Mouse (Mus musculus): ENCODE data around the gene A730049H05Rik.

The A730049H05Rik gene

GRCm38 (mm10) chr6:92829148-92829547 is 12.9 kb downstream of the A730049H05Rik start:
- DNase-seq = no peak

- DNase-seq = no peak
Measured at GRCm38 (mm10) chr6:92831106-92831505, 14.8 kb downstream of the A730049H05Rik start.

GRCm38 (mm10) chr6:92842000-92842399 is 25.7 kb downstream of the A730049H05Rik start:
- no peak for DNase-seq

GRCm38 (mm10) chr6:92843474-92843873 is 27.2 kb downstream of the A730049H05Rik start:
- no peak for DNase-seq

DNA sequence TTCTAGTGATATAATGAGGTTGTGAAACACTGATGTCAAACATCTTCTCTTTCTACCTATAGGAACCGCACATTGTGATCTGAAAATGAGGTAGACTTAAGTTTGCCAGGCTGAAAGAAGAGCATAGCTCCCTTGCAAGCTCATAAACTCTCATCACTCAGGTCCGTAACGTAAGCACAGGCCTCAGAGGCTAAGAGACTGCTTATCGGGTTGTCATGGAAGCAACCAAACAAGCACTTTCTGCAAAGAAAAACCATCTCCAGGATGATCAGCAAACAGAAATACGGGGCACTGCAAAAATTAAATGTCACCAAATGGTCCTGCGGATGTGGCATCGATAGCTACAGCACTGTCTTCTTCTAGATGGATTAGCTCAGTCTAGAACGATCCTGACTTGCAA is 29.6 kb downstream of the A730049H05Rik start:
- DNase-seq = no peak

GRCm38 (mm10) chr6:92846614-92847013 is 30.3 kb downstream of the A730049H05Rik start:
- DNase-seq = no peak

- no peak for DNase-seq
Measured at GRCm38 (mm10) chr6:92849208-92849607, 32.9 kb downstream of the A730049H05Rik start.

DNA sequence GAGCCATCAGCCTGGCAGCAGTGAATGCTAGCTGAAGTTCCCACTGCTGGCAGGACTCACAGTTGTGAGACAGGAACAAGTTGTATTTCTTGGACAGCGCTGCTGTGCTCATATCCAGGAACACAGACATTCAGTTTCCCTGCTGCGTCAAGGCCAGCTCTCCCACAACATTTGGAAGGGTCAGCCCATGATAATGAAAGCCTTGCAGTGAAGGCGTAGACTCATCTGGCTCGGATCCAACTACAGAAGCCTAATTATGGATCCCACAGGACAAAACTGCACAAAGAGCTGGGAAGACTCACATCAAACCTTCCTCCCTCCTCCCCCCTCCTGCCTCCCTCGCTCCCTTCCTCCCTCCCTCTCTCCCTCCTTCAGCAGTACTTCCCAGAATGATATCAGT is 34.0 kb downstream of the A730049H05Rik start:
- no peak for DNase-seq

DNA sequence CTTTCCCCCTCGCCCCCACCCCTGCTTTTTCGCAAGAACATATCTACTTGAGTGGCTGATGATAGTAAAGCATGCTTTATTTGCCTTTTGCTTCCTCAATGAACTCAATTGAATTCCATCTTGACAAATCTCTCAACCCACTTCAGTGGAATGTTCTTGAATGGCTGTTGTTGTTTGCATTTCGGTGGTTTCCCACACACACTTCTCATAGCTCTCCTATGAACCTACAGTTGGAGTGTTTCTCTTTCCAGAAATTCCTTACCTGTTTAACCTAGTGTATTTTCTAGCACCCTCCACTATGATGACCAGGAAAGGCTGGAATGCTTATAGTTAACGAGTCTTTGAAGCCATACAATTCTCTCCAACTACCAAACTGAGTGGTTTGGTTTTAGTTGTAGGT is 38.6 kb downstream of the A730049H05Rik start:
- DNase-seq = no peak

DNA sequence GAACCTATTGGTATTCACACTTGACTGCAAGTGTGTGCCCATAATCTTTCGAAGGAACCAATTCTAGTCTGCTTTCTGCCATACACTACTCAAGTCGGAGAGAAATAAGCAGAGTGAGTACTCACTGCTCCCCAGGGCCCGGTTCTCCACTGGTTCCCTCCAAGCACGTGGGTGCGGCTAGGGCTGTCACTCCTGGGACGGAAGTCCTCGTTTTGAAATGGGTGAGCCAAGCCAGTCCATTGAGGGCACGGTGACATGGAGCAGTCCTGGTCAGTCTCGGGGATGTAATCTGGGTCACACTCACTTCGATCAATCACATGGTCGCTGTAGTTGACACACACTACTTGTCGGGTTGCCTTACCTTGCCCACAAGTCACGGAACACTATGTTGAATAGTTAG is 41.5 kb downstream of the A730049H05Rik start:
- no peak for DNase-seq

GRCm38 (mm10) chr6:92858721-92859510 is 42.6 kb downstream of the A730049H05Rik start:
- DNase-seq = no peak

DNA sequence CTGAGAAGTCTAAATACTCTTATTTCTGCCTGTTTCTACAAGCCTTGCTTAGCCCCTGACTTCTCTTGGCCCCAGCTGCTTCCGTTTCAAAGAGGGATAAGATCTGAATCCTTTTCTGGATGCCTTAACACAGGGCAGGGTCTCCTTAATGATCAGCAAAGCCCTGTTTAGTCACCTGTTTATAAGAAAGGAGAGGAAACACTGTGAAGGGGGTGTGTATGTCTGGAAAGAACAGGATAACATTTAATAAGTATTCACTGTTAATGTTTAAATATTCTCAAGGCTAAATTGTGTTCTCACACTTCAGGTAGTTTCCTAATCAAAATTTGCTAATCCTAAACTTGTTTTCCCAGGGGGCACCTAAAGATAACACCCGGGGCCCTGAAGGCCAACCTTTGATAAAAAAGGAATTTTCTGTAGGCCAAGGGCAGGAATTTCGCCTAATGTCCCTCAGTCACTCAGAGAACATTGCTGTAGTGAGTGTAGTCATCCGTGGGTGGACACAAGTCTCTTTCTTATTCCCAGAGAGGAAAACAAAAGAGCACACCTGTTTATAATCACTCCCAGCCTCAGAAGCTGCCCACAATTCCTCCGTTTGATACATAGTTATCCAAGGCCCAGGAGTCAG is 44.1 kb downstream of the A730049H05Rik start:
- no peak for DNase-seq

GRCm38 (mm10) chr6:92862599-92862998 is 46.3 kb downstream of the A730049H05Rik start:
- DNase-seq = no peak

DNA sequence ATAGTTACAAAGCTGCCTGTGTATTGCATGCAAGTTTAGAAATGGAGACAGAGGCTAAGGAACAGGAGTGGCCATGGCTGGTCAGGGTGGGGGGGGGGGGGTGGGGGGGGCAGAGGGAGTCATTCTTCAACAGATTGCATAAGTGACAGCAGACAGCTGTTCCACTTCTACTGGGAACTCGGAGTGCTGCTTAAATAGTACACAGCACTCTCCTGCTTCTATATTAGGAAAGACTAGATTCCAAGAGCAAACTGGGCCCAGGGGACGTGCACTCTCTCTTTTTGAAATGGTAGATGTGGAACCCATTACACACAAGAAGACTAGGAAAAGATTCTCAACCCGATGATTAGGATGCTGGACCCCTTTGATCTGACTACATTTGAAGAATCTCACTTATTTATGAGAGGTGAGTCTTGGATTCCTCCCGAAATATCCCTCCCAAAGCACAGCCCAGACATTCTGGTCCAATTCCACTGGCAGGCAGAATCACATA is 52.9 kb downstream of the A730049H05Rik start, which contains the start of gene Gm15737:
TSS of gene Gm15737 (plus strand) at position 269 of the 493 bp plus-strand sequence.
- no peak for DNase-seq

DNA sequence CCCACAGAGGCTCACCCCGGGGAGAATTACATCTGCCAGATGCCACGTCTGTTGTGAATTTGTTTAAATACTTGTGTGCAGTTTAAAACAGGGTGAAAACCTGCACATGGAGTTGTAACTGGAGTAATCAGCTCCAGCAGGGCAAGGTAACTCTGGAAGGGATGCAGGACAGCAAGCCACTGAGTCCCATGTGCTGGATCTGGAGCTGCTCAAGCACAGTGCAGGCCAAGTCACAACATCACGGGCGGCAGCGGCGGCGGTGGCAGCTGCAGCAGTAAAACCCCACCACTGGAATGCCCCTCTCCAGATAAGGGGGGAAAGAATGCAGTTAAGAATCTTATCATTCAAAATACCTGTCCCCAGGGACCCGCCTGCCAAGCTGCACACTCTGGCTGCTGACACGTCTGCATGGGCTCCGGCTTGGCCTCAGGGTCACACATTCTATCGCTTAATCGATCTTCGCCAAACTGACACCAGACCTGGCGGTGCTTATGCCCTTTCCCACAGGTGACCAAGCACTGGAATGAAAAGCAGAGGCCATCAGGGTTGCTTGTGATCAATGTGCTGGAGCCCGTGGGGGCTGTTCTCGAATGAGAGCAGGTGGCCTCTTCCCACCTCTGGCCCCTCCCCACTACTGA is 53.4 kb downstream of the A730049H05Rik start:
- DNase-seq = no peak

GRCm38 (mm10) chr6:92871813-92872212 is 55.5 kb downstream of the A730049H05Rik start:
- DNase-seq = no peak

DNA sequence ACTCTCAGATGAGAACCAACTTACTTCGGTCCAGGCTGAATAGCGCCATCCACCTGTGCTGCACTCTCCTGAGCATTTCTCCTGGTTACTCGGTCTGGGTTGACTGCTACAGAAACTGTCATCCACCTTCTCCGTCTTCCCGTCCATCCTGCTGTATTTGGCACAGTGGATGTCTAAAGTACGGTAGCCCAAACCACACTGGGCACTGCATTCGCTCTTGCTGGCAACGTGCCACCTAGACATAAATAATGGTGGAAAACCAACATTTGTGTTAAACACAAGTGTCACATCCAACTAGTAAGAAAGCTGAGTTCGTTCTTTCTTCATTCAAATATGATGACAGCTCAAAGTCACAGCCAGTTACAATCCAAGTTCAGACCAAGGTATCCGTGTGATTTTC is 56.5 kb downstream of the A730049H05Rik start:
- no peak for DNase-seq

GRCm38 (mm10) chr6:92874854-92875253 is 58.6 kb downstream of the A730049H05Rik start:
- DNase-seq = no peak

DNA sequence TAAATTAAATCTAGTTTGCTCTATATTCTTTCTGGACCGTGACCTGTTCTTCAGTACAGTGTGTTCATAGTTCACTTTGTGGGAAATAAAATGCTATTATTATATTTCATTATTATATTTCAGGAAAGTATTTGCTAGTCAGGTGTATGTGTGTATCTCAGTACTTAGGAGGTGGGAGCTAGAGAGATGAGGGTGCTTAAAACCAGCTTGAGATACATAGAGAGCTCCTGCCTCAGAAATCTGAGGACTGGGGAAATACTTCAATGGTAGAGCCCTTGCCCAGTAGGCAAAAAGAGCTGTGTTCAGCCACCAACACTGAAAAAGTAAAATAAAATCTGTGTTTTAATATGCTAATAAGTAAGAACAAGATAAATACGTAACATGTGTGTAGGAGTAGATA is 59.1 kb downstream of the A730049H05Rik start:
- DNase-seq = no peak

DNA sequence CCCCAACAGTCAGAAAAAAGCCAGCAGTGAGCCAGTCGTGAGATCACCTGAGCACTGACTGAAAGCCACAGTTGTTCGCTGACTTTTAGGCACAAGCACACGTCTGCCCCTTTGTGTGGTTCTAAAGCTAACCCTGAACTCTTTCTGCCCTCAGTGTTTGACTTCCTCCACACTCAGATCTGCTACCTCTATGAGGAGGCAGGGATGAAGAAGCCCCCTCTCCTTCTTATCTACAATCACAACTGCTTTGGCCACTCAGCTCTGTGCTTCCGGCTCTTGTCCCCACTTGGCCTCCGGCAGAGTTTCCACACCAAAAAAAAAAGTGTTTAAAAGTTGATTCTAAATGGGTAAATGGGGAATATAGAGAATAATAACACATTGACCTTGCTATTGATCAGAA is 59.8 kb downstream of the A730049H05Rik start:
- DNase-seq = no peak

DNA sequence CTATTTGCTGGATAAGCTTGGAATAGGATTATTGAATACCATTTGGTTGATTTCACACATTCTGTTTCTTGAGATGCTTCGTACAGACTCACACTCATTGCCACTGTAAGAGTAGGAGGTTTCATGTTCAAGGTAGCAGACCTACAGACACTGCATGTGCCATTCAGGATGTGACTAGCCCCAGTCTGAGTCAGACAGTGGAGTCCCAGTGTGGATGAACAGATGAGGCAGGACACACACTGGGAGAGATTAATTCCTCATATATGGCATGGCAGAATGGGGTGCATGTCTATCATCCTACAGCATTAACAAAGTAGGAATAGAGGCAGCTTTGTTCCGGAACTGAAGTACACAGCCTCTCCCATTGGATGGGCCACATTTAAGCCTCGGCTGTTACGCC is 61.0 kb downstream of the A730049H05Rik start:
- DNase-seq = no peak

- DNase-seq = no peak
Measured at GRCm38 (mm10) chr6:92878771-92879170, 62.5 kb downstream of the A730049H05Rik start.

DNA sequence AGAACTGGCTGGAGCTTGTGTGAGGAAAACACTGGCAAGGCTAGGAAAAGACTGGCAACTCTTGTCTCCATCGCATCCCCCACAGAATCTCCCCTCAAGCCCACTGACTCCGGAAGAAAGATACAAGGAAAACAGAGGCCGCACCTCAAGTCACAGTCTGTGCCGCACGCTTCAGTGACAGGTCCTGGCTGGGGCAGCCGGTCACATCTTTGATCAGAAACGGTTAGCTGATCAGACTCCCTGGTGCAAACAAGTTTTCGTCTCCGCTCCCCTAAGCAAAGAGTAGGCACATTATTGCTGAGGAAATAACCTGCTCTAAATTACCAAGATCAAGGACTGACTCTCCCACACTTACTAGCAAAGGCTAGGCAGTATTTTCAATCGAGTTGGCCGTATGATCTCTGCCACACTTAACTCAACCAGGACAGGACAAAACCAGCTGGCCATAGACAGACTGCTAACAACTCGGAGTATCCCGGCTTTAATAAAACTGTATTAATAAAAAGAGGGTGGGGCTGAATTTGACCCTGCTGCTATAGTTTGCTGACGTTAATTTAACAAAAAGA is 63.5 kb downstream of the A730049H05Rik start:
- no peak for DNase-seq

Measured in spleen, adult 18-20 months (tissue).